Mouse (Mus musculus): ENCODE measurements at regions not wholly inside any gene's neighbourhood (a gene's known extent, or its start where the extent isn't known, plus 50 kb on each side); places are given as distances from the start of the nearest gene placed in this dataset.
A peak's percentile ranks its signal among the peaks of the same experiment; 100 is the strongest.

DNA sequence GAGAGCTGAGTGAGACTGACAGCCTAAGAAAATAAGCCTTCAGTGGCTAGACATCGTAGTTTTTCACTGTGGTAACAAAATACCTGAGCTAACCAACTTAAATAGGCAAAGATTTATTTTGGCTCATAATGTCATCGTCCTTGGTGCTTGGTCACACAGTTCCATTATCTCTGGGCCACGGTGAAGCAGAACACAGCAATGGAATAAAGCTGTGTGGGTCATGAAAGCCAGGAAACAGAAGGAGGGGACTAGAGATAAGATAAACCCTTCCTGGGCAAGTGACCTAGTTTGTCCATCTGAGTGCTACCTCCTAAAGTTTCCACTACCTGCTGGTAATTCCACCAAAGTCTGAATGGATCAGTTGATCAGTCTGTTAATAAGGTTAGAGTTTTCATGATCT lies 134.8 kb upstream of the Gm5129 start:
- no peak for DNase-seq (ENCODE audit: low spot score in 2 of 2)

DNA sequence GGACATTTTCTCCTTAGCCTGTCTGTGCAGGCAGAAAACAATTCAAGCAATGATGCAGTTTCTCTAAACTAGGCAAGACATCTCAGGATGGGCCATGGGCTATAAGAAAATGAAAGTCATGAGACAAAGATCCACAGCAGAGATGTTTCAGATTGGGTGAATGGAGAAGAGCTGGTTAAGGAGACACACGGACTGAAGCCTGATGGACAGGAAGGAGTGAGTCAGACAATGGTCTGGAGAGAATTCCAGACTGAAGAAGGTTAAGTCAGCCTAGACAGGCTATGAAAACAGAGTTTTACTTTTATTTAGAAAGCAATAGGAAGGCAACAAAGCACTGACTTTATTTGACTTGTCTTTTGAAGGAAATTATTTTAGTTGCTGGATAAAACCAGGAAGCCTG lies 137.5 kb upstream of the Il6 start:
- DNase-seq (ENCODE audit: low spot score in 2 of 2): no peak

- DNase-seq (ENCODE audit: low spot score in 2 of 2): no peak
Observed at GRCm38 (mm10) chr5:29887267-29887841, 125.6 kb upstream of the Il6 start.

DNA sequence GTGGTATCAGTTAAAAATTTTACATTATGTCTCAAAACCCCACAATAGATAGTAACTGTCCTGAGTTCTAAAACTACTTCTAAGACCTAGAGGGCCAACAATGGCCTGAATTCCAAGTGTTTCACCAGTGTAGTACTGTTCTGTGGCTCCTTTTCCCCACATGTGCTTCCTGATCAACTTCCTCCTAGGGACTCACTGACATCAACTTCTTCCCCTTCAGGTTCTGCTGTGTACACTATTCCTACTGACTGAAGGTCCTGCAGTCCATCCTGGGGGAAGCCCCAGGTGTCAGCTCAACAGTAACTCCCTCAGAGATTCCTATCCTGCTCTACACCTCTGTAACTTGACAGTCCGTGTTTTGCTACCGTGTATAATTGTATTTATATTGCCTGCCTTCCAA lies 120.6 kb upstream of the Il6 start:
- no peak for DNase-seq (ENCODE audit: low spot score in 2 of 2)

DNA sequence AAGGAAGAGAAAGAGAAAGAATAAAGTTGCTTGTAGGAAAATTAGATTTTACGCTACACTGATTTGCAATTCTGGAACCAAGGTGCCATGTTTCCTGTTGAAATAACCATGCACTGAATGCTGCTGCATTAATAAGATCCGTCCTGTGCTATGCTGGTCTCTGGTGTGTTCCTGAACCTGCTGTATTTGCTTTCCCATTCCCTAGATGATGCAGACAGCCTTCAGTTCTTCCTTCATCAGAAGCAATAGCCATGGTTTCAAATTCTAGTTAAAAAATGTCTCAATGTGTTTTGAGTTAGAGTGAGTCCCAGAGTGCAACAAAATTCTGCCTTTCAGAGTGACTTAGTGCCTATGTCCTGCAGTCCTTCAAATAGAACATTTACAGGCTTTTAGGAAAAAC lies 120.1 kb upstream of the Il6 start:
- no peak for DNase-seq (ENCODE audit: low spot score in 2 of 2)

- DNase-seq (ENCODE audit: low spot score in 2 of 2): no peak
Observed at GRCm38 (mm10) chr5:29893829-29894228, 119.1 kb upstream of the Il6 start.

DNA sequence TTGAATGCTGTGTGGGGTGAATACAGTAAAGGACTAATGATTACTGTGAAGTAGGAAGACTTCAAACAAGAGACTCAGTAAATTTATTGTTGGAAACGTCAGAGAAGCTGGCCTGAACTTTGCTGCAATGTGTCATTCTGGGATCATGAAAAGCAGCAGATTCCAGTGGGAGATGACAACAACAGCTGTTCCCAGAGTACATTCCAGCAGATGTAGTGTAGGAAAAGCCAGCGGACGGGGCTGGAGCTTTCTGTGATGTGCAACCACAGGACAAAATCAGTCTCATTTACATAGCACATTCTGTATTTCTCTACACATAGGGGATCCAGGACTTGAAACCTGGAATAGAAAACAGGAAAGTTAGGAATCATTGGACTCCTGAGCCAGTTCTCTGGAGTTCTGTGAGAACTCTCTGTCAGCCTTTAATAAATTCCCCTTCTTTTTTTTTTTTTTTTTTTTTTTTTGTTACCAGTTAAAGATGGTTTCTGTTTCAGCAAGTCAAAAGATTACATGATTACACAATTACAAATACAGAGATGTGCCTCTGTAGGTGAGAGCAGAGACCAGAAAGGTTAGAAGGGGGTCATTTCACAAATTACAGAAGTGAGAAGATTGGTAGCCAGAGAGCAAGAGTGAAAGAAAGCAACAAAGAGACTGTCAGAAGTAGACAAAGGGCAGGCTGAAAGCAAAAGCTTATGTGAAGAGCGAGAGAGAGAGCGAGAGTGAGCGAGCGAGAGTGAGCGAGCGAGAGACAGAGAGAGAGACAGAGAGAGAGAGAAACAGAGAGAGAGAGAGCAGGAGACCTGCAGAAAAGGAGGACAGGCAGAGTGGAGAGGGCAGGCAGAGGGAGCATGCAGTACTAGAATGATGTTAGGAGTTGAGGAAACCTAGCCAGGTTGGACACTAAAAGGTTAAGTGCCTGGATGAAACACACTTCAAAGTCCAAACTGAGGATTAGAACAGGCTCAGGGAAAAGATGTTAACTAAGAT lies 118.0 kb upstream of the Il6 start:
- no peak for DNase-seq (ENCODE audit: low spot score in 2 of 2)

DNA sequence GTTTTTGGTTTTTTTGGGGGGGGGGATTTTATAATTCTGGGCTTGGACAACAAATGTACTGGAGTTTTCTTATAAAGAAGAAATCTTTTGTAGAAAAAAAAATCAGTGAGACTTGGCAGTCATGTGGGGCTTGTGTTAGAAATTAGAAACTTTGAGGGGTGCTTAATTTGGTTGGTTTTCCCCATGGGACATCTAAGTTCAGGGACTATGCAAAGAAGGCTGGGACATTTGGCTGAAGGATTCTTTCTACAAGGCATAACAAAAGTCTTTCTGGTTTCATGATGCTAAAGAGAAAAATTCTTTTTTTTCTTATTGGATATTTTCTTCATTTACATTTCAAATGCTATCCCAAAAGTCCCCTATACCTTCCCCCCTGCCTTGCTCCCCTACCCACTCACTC lies 115.3 kb upstream of the Il6 start:
- DNase-seq (ENCODE audit: low spot score in 2 of 2): no peak

DNA sequence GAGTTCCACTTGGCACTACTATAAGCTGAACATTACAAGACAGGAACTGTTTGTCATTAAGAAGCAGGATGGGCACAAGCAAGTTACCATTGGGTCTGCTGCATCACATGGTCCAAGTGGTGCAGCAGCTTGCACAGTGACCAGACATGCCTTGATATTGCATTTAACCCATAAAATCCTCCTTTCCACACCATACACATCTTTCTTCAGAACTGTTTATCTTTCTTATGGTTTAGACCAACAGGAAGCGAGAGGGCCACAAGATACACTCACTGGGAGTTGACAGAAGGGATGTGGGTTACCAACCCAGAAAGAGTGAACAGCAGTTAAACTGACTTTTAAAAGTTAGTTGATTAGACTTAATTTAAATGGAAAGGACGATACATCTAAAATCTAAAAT lies 111.2 kb upstream of the Il6 start:
- peak; percentile 4 to 21 for DNase-seq (ENCODE audit: low spot score in 2 of 2)

GRCm38 (mm10) chr5:29920295-29920694 lies 92.6 kb upstream of the Il6 start:
- DNase-seq (ENCODE audit: low spot score in 2 of 2): no peak

GRCm38 (mm10) chr5:29925527-29925926 lies 87.4 kb upstream of the Il6 start:
- no peak for DNase-seq (ENCODE audit: low spot score in 2 of 2)

DNA sequence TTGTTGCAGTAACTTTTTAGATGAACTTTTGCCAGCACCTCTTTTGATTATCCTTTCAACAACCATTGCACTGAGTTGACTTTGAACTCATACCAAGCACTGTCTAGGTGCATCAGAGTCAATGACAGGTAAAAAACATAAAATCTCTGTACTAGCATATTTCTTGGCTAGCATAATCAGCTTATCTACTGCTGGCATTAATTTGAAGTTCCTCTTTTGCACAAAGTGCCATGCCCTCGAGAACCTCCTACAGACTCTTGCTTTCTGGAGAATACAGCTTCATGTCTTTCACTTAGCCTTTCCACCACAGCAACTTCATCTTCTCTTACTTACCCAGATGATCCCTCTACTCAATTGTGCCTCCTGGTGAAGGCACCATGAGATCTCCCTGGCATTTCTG lies 85.3 kb upstream of the Il6 start:
- no peak for DNase-seq (ENCODE audit: low spot score in 2 of 2)

DNA sequence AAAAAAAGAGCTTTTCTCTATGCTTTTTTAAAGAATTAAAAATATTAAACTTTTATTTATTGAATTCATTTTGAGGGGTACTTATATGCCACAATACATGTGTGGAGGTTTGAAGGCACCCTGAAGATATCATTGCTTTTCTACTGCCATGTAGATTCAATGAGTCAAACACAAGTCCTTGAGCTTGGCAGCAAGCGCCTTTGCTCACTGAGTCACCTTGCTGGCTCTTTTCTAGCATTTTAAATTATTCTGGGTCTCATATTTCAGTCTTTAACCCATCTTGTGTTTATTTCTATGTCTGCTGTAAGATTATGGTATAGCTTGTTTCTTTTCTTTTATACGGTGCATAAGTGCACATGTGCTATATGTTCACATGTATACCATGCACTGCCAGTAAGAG lies 83.5 kb upstream of the Il6 start:
- no peak for DNase-seq (ENCODE audit: low spot score in 2 of 2)

- DNase-seq (ENCODE audit: low spot score in 2 of 2): no peak
Observed at GRCm38 (mm10) chr5:29947225-29947624, 65.7 kb upstream of the Il6 start.

DNA sequence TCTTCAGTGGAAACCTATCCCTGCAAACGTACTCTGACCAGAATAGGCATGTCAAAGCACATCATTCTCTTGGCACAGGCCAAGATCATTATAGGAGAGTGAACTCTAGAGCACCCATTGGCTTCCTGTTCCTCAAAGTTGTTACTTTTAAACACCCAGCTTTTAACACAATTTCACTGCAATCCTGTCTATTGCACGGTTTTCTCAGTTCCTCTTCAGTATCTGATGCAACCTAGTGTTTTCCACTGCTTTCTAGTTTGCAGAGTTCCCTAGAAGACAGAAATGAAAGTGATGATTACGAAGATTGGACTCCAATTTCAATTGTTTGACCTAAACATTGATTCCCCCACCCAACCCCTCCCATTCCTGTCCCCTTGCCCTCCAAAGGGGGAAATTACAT lies 64.8 kb upstream of the Il6 start:
- no peak for DNase-seq (ENCODE audit: low spot score in 2 of 2)

GRCm38 (mm10) chr5:29950456-29951170 lies 62.3 kb upstream of the Il6 start:
- no peak for DNase-seq (ENCODE audit: low spot score in 2 of 2)

- DNase-seq (ENCODE audit: low spot score in 2 of 2): no peak
Observed at GRCm38 (mm10) chr5:29951381-29952350, 61.2 kb upstream of the Il6 start.

All from thymus, postnatal 10 days (tissue).